Mouse (Mus musculus): ENCODE measurements at regions not wholly inside any gene's neighbourhood (a gene's known extent, or its start where the extent isn't known, plus 50 kb on each side); places are given as distances from the start of the nearest gene placed in this dataset.

- no peaks in the 10 kb centered on the region for H3K4me1 ChIP-seq (ENCODE audit: control insufficient read depth, insufficient read depth, insufficient read length, low read length)
- 59% methylated on average over 4 of the region's 4 CpGs for WGBS
- H3K36me3 ChIP-seq (ENCODE audit: control insufficient read depth, insufficient read depth, low read length), result no peaks in the 10 kb centered on the region
- no peaks in the 10 kb centered on the region for H3K27me3 ChIP-seq (ENCODE audit: control insufficient read depth, insufficient read depth, low read length)
- no peak overlapping the region for H3K4me3 ChIP-seq (ENCODE audit: low read depth, low read length)
- TF ChIP-seq CTCF (IDR thresholded peaks at IDR 0.05; ENCODE audit: extremely low read depth, insufficient read length, insufficient replicate concordance, low read depth, low read length) (no peak), POLR2A (IDR thresholded peaks at IDR 0.05; ENCODE audit: low read depth, low read length) (no peak)
- no peak overlapping the region for H3K27ac ChIP-seq (ENCODE audit: insufficient read depth, low read depth, low read length)
These were observed 172.9 kb downstream of the Dmrt2 start for GRCm38 (mm10) chr19:25845158-25845557.

GRCm38 (mm10) chr19:25856344-25856743, 184.1 kb downstream of the Dmrt2 start:
- Histone ChIP-seq H3K4me1 (ENCODE audit: control insufficient read depth, insufficient read depth, insufficient read length, low read length) (peaks cover 6% of the 10 kb centered on the region; the same call in 1 of the 2 replicates), H3K4me3 (ENCODE audit: low read depth, low read length) (no peak overlapping the region), H3K36me3 (ENCODE audit: control insufficient read depth, insufficient read depth, low read length) (no peaks in the 10 kb centered on the region), H3K27me3 (ENCODE audit: control insufficient read depth, insufficient read depth, low read length) (no peaks in the 10 kb centered on the region), H3K27ac (ENCODE audit: insufficient read depth, low read depth, low read length) (no peak overlapping the region)
- 17% methylated on average over 4 of the region's 4 CpGs for WGBS
- TF ChIP-seq POLR2A (IDR thresholded peaks at IDR 0.05; ENCODE audit: low read depth, low read length) (no peak), CTCF (IDR thresholded peaks at IDR 0.05; ENCODE audit: extremely low read depth, insufficient read length, insufficient replicate concordance, low read depth, low read length) (no peak)

GRCm38 (mm10) chr19:25863312-25863711, 191.1 kb downstream of the Dmrt2 start:
- WGBS, result 30% methylated on average over 1 of the region's 1 CpGs
- TF ChIP-seq POLR2A (IDR thresholded peaks at IDR 0.05; ENCODE audit: low read depth, low read length), result no peak
- TF ChIP-seq CTCF (IDR thresholded peaks at IDR 0.05; ENCODE audit: extremely low read depth, insufficient read length, insufficient replicate concordance, low read depth, low read length), result no peak
- Histone ChIP-seq H3K36me3 (ENCODE audit: control insufficient read depth, insufficient read depth, low read length) (no peaks in the 10 kb centered on the region), H3K27me3 (ENCODE audit: control insufficient read depth, insufficient read depth, low read length) (no peaks in the 10 kb centered on the region), H3K27ac (ENCODE audit: insufficient read depth, low read depth, low read length) (no peak overlapping the region), H3K4me3 (ENCODE audit: low read depth, low read length) (no peak overlapping the region), H3K4me1 (ENCODE audit: control insufficient read depth, insufficient read depth, insufficient read length, low read length) (no peaks in the 10 kb centered on the region)

- WGBS, result 86% methylated on average over 4 of the region's 4 CpGs
- TF ChIP-seq POLR2A (IDR thresholded peaks at IDR 0.05; ENCODE audit: low read depth, low read length) (no peak), CTCF (IDR thresholded peaks at IDR 0.05; ENCODE audit: extremely low read depth, insufficient read length, insufficient replicate concordance, low read depth, low read length) (no peak)
- Histone ChIP-seq H3K27ac (ENCODE audit: insufficient read depth, low read depth, low read length) (no peak overlapping the region), H3K27me3 (ENCODE audit: control insufficient read depth, insufficient read depth, low read length) (no peaks in the 10 kb centered on the region), H3K4me3 (ENCODE audit: low read depth, low read length) (no peak overlapping the region), H3K4me1 (ENCODE audit: control insufficient read depth, insufficient read depth, insufficient read length, low read length) (no peaks in the 10 kb centered on the region), H3K36me3 (ENCODE audit: control insufficient read depth, insufficient read depth, low read length) (no peaks in the 10 kb centered on the region)
These were observed 234.5 kb downstream of the Dmrt2 start for GRCm38 (mm10) chr19:25906721-25907120.

- H3K27me3 ChIP-seq (ENCODE audit: control insufficient read depth, insufficient read depth, low read length), result no peaks in the 10 kb centered on the region
- H3K4me1 ChIP-seq (ENCODE audit: control insufficient read depth, insufficient read depth, insufficient read length, low read length), result no peaks in the 10 kb centered on the region
- no peaks in the 10 kb centered on the region for H3K36me3 ChIP-seq (ENCODE audit: control insufficient read depth, insufficient read depth, low read length)
- H3K27ac ChIP-seq (ENCODE audit: insufficient read depth, low read depth, low read length), result no peak overlapping the region
- no peak overlapping the region for H3K4me3 ChIP-seq (ENCODE audit: low read depth, low read length)
- TF ChIP-seq CTCF (IDR thresholded peaks at IDR 0.05; ENCODE audit: extremely low read depth, insufficient read length, insufficient replicate concordance, low read depth, low read length) (no peak), POLR2A (IDR thresholded peaks at IDR 0.05; ENCODE audit: low read depth, low read length) (no peak)
These were observed 249.8 kb downstream of the Dmrt2 start for GRCm38 (mm10) chr19:25922052-25922451.

- 93% methylated on average over 1 of the region's 1 CpGs for WGBS
- no peaks in the 10 kb centered on the region for H3K4me1 ChIP-seq (ENCODE audit: control insufficient read depth, insufficient read depth, insufficient read length, low read length)
- no peak overlapping the region for H3K27ac ChIP-seq (ENCODE audit: insufficient read depth, low read depth, low read length)
- no peaks in the 10 kb centered on the region for H3K27me3 ChIP-seq (ENCODE audit: control insufficient read depth, insufficient read depth, low read length)
- no peak for TF ChIP-seq CTCF (IDR thresholded peaks at IDR 0.05; ENCODE audit: extremely low read depth, insufficient read length, insufficient replicate concordance, low read depth, low read length)
- TF ChIP-seq POLR2A (IDR thresholded peaks at IDR 0.05; ENCODE audit: low read depth, low read length), result no peak
- H3K4me3 ChIP-seq (ENCODE audit: low read depth, low read length), result no peak overlapping the region
- no peaks in the 10 kb centered on the region for H3K36me3 ChIP-seq (ENCODE audit: control insufficient read depth, insufficient read depth, low read length)
These were observed 250.6 kb downstream of the Dmrt2 start for GRCm38 (mm10) chr19:25922806-25923205.

- no peaks in the 10 kb centered on the region for H3K36me3 ChIP-seq (ENCODE audit: control insufficient read depth, insufficient read depth, low read length)
- H3K4me1 ChIP-seq (ENCODE audit: control insufficient read depth, insufficient read depth, insufficient read length, low read length), result no peaks in the 10 kb centered on the region
- 74% methylated on average over 10 of the region's 10 CpGs for WGBS
- TF ChIP-seq CTCF (IDR thresholded peaks at IDR 0.05; ENCODE audit: extremely low read depth, insufficient read length, insufficient replicate concordance, low read depth, low read length) (no peak), POLR2A (IDR thresholded peaks at IDR 0.05; ENCODE audit: low read depth, low read length) (no peak)
- H3K4me3 ChIP-seq (ENCODE audit: low read depth, low read length), result no peak overlapping the region
- H3K27me3 ChIP-seq (ENCODE audit: control insufficient read depth, insufficient read depth, low read length), result no peaks in the 10 kb centered on the region
- no peak overlapping the region for H3K27ac ChIP-seq (ENCODE audit: insufficient read depth, low read depth, low read length)
These were observed 251.6 kb downstream of the Dmrt2 start for GRCm38 (mm10) chr19:25923727-25924384.
